Mouse (Mus musculus): ENCODE data around the gene Tpsab1. TPM values are rescaled to one million over a fixed set of nuclear protein-coding genes. Genes with fewer than 3 reads are reported as not detected.

Tpsab1 gene
- polyA plus RNA-seq (2014; fragmentation: Illumina TruSeq; extraction: RNeasy Lipid Tissue Mini Kit (QIAGEN cat#74804); ENCODE audit: insufficient read depth, low read depth, low replicate concordance): not detected

GRCm38 (mm10) chr17:25345462-25345861 lies at the start of gene Tpsab1:
Tpsab1 (minus strand) TSS chr17:25345562.

GRCm38 (mm10) chr17:25368973-25369372 lies 23.6 kb upstream of the Tpsab1 start, which contains the start of gene Tpsg1:
Tpsg1 (plus strand) TSS chr17:25369273.

GRCm38 (mm10) chr17:25366005-25366404 lies 20.6 kb upstream of the Tpsab1 start, which contains the start of gene Tpsb2:
Tpsb2 (plus strand) TSS chr17:25366305.

GRCm38 (mm10) chr17:25318354-25318753 lies 27.0 kb downstream of the Tpsab1 start, which contains the start of gene Prss29:
Prss29 (plus strand) TSS chr17:25318654.

GRCm38 (mm10) chr17:25308346-25308745 lies 37.0 kb downstream of the Tpsab1 start, which contains the start of gene Prss28:
Prss28 (plus strand) TSS chr17:25308646.

GRCm38 (mm10) chr17:25298094-25298493 lies 47.3 kb downstream of the Tpsab1 start, which contains the start of gene Prss34:
Prss34 (plus strand) TSS chr17:25298394.

Other genes starting within 250 kb of the Tpsab1 start
- 11.7 TPM for gene Telo2, start 229.6 kb downstream of the Tpsab1 start, polyA plus RNA-seq (2014; fragmentation: Illumina TruSeq; extraction: RNeasy Lipid Tissue Mini Kit (QIAGEN cat#74804); ENCODE audit: insufficient read depth, low read depth, low replicate concordance)
- gene Ptx4, start 224.8 kb downstream of the Tpsab1 start, polyA plus RNA-seq (2014; fragmentation: Illumina TruSeq; extraction: RNeasy Lipid Tissue Mini Kit (QIAGEN cat#74804); ENCODE audit: insufficient read depth, low read depth, low replicate concordance): not detected
- gene Clcn7, start 212.2 kb downstream of the Tpsab1 start, polyA plus RNA-seq (2014; fragmentation: Illumina TruSeq; extraction: RNeasy Lipid Tissue Mini Kit (QIAGEN cat#74804); ENCODE audit: insufficient read depth, low read depth, low replicate concordance): 13.7 TPM
- gene Ccdc154, start 183.1 kb downstream of the Tpsab1 start, polyA plus RNA-seq (2014; fragmentation: Illumina TruSeq; extraction: RNeasy Lipid Tissue Mini Kit (QIAGEN cat#74804); ENCODE audit: insufficient read depth, low read depth, low replicate concordance): not detected
- 3.1 TPM for gene Gm38655, start 170.1 kb downstream of the Tpsab1 start, polyA plus RNA-seq (2014; fragmentation: Illumina TruSeq; extraction: RNeasy Lipid Tissue Mini Kit (QIAGEN cat#74804); ENCODE audit: insufficient read depth, low read depth, low replicate concordance)
- gene BC003965, start 161.0 kb downstream of the Tpsab1 start, polyA plus RNA-seq (2014; fragmentation: Illumina TruSeq; extraction: RNeasy Lipid Tissue Mini Kit (QIAGEN cat#74804); ENCODE audit: insufficient read depth, low read depth, low replicate concordance): 13.3 TPM
- 11.2 TPM for gene Unkl, start 157.2 kb downstream of the Tpsab1 start, polyA plus RNA-seq (2014; fragmentation: Illumina TruSeq; extraction: RNeasy Lipid Tissue Mini Kit (QIAGEN cat#74804); ENCODE audit: insufficient read depth, low read depth, low replicate concordance)
- gene Gnptg, start 105.4 kb downstream of the Tpsab1 start, polyA plus RNA-seq (2014; fragmentation: Illumina TruSeq; extraction: RNeasy Lipid Tissue Mini Kit (QIAGEN cat#74804); ENCODE audit: insufficient read depth, low read depth, low replicate concordance): 49.7 TPM
- 13.7 TPM for gene Tsr3, start 105.4 kb downstream of the Tpsab1 start, polyA plus RNA-seq (2014; fragmentation: Illumina TruSeq; extraction: RNeasy Lipid Tissue Mini Kit (QIAGEN cat#74804); ENCODE audit: insufficient read depth, low read depth, low replicate concordance)
- gene Baiap3, start 89.2 kb downstream of the Tpsab1 start, polyA plus RNA-seq (2014; fragmentation: Illumina TruSeq; extraction: RNeasy Lipid Tissue Mini Kit (QIAGEN cat#74804); ENCODE audit: insufficient read depth, low read depth, low replicate concordance): 6.2 TPM
- gene Ube2i, start 70.9 kb downstream of the Tpsab1 start, polyA plus RNA-seq (2014; fragmentation: Illumina TruSeq; extraction: RNeasy Lipid Tissue Mini Kit (QIAGEN cat#74804); ENCODE audit: insufficient read depth, low read depth, low replicate concordance): 148 TPM
- not detected for gene Prss34, start 47.2 kb downstream of the Tpsab1 start, polyA plus RNA-seq (2014; fragmentation: Illumina TruSeq; extraction: RNeasy Lipid Tissue Mini Kit (QIAGEN cat#74804); ENCODE audit: insufficient read depth, low read depth, low replicate concordance)
- not detected for gene Prss28, start 36.9 kb downstream of the Tpsab1 start, polyA plus RNA-seq (2014; fragmentation: Illumina TruSeq; extraction: RNeasy Lipid Tissue Mini Kit (QIAGEN cat#74804); ENCODE audit: insufficient read depth, low read depth, low replicate concordance)
- gene Prss29, start 26.9 kb downstream of the Tpsab1 start, polyA plus RNA-seq (2014; fragmentation: Illumina TruSeq; extraction: RNeasy Lipid Tissue Mini Kit (QIAGEN cat#74804); ENCODE audit: insufficient read depth, low read depth, low replicate concordance): not detected
- gene Tpsb2, start 20.7 kb upstream of the Tpsab1 start, polyA plus RNA-seq (2014; fragmentation: Illumina TruSeq; extraction: RNeasy Lipid Tissue Mini Kit (QIAGEN cat#74804); ENCODE audit: insufficient read depth, low read depth, low replicate concordance): 2.1 TPM
- not detected for gene Tpsg1, start 23.7 kb upstream of the Tpsab1 start, polyA plus RNA-seq (2014; fragmentation: Illumina TruSeq; extraction: RNeasy Lipid Tissue Mini Kit (QIAGEN cat#74804); ENCODE audit: insufficient read depth, low read depth, low replicate concordance)
- gene Cacna1h, start 88.2 kb upstream of the Tpsab1 start, polyA plus RNA-seq (2014; fragmentation: Illumina TruSeq; extraction: RNeasy Lipid Tissue Mini Kit (QIAGEN cat#74804); ENCODE audit: insufficient read depth, low read depth, low replicate concordance): 0.41 TPM
- 8.8 TPM for gene Tekt4, start 109.1 kb upstream of the Tpsab1 start, polyA plus RNA-seq (2014; fragmentation: Illumina TruSeq; extraction: RNeasy Lipid Tissue Mini Kit (QIAGEN cat#74804); ENCODE audit: insufficient read depth, low read depth, low replicate concordance)
- not detected for gene Sstr5, start 151.7 kb upstream of the Tpsab1 start, polyA plus RNA-seq (2014; fragmentation: Illumina TruSeq; extraction: RNeasy Lipid Tissue Mini Kit (QIAGEN cat#74804); ENCODE audit: insufficient read depth, low read depth, low replicate concordance)
- gene Sox8, start 225.1 kb upstream of the Tpsab1 start, polyA plus RNA-seq (2014; fragmentation: Illumina TruSeq; extraction: RNeasy Lipid Tissue Mini Kit (QIAGEN cat#74804); ENCODE audit: insufficient read depth, low read depth, low replicate concordance): 0.21 TPM
- gene Lmf1, start 233.5 kb upstream of the Tpsab1 start, polyA plus RNA-seq (2014; fragmentation: Illumina TruSeq; extraction: RNeasy Lipid Tissue Mini Kit (QIAGEN cat#74804); ENCODE audit: insufficient read depth, low read depth, low replicate concordance): 12.0 TPM